Mouse (Mus musculus) testis, adult 2 months (tissue): ENCODE results near the gene Lama2.
"Not testable (repeated sequence)": the region's sequence is repeated elsewhere in the genome, so short reads cannot be mapped to it uniquely, and the experiment has no call there.

Source experiments
- CTCF ChIP-seq: fragments of 200-500 bp; IDR thresholded peaks from 2 replicates; pipeline ENCODE4 v1.5.1; 2012; ENCODE audit warnings: low read depth, mild to moderate bottlenecking, inconsistent platforms, low read length, moderate library complexity; ENCODE audit not compliant: control insufficient read depth, insufficient read depth, insufficient replicate concordance
- POLR2A ChIP-seq: fragments of 200-500 bp; IDR thresholded peaks from 2 replicates; pipeline ENCODE4 v1.6.1; 2012; ENCODE audit warnings: low read depth, mild to moderate bottlenecking, inconsistent platforms, low read length, moderate library complexity; ENCODE audit not compliant: control insufficient read depth

GRCm38 (mm10) chr10:26984082-26984481 is 635.5 kb downstream of the Lama2 start:
- not testable (repeated sequence) for TF ChIP-seq CTCF, POLR2A
